Mouse (Mus musculus): ENCODE measurements around the gene Jmjd1c. TPM values are rescaled to one million over a fixed set of nuclear protein-coding genes. Genes with fewer than 3 reads are reported as not detected.

The Jmjd1c gene
- total RNA-seq, 2 experiments from 2014 or later: 24.9 to 26.1 TPM

GRCm38 (mm10) chr10:67212031-67212430, 116.1 kb downstream of the Jmjd1c start:
- no peak for DNase-seq
- intact Hi-C loops (cut with DNase I; ENCODE audit: low total_unique reads): no loop called here

GRCm38 (mm10) chr10:67213720-67214119, 117.8 kb downstream of the Jmjd1c start:
- intact Hi-C loops (cut with DNase I; ENCODE audit: low total_unique reads): no loop called here
- no peak for DNase-seq

- DNase-seq: no peak
- intact Hi-C loops (cut with DNase I; ENCODE audit: low total_unique reads): no loop called here
Measured at GRCm38 (mm10) chr10:67215133-67215532, 119.2 kb downstream of the Jmjd1c start.

- no peak for DNase-seq
- intact Hi-C loops (cut with DNase I; ENCODE audit: low total_unique reads): no loop called here
Measured at GRCm38 (mm10) chr10:67216872-67217271, 120.9 kb downstream of the Jmjd1c start.

- intact Hi-C loops (cut with DNase I; ENCODE audit: low total_unique reads): no loop called here
- DNase-seq: no peak
Measured at GRCm38 (mm10) chr10:67218873-67219565, 123.1 kb downstream of the Jmjd1c start.

GRCm38 (mm10) chr10:67220251-67220650, 124.3 kb downstream of the Jmjd1c start:
- DNase-seq: no peak
- intact Hi-C loops (cut with DNase I; ENCODE audit: low total_unique reads): loop anchor here (10.0 kb wide), 1 partner anchor 305 kb away; no protein-coding TSS in a partner anchor

GRCm38 (mm10) chr10:67221284-67221683, 125.4 kb downstream of the Jmjd1c start:
- intact Hi-C loops (cut with DNase I; ENCODE audit: low total_unique reads): loop anchor here (10.0 kb wide), 1 partner anchor 306 kb away; no protein-coding TSS in a partner anchor
- no peak for DNase-seq

GRCm38 (mm10) chr10:67223942-67224341, 128.0 kb downstream of the Jmjd1c start:
- intact Hi-C loops (cut with DNase I; ENCODE audit: low total_unique reads): loop anchor here (10.0 kb wide), 1 partner anchor 309 kb away; no protein-coding TSS in a partner anchor

GRCm38 (mm10) chr10:67225528-67225927, 129.6 kb downstream of the Jmjd1c start:
- no peak for DNase-seq
- intact Hi-C loops (cut with DNase I; ENCODE audit: low total_unique reads): loop anchor here (10.0 kb wide), 1 partner anchor 311 kb away; no protein-coding TSS in a partner anchor

More at GRCm38 (mm10) chr10:67223942-67224341, 128.0 kb downstream of the Jmjd1c start:
- DNase-seq: no peak

- DNase-seq: peak; percentile 62
- intact Hi-C loops (cut with DNase I; ENCODE audit: low total_unique reads): loop anchor here (10.0 kb wide), 1 partner anchor 311 kb away; no protein-coding TSS in a partner anchor
Measured at GRCm38 (mm10) chr10:67226109-67226508, 130.2 kb downstream of the Jmjd1c start.

GRCm38 (mm10) chr10:67226543-67226942, 130.6 kb downstream of the Jmjd1c start:
- intact Hi-C loops (cut with DNase I; ENCODE audit: low total_unique reads): loop anchor here (10.0 kb wide), 1 partner anchor 312 kb away; no protein-coding TSS in a partner anchor

GRCm38 (mm10) chr10:67230439-67230838, 134.5 kb downstream of the Jmjd1c start:
- intact Hi-C loops (cut with DNase I; ENCODE audit: low total_unique reads): no loop called here

More at GRCm38 (mm10) chr10:67226543-67226942, 130.6 kb downstream of the Jmjd1c start:
- DNase-seq: no peak

GRCm38 (mm10) chr10:67247145-67247544, 151.2 kb downstream of the Jmjd1c start:
- peak; percentile 16 for DNase-seq
- intact Hi-C loops (cut with DNase I; ENCODE audit: low total_unique reads): no loop called here

More at GRCm38 (mm10) chr10:67230439-67230838, 134.5 kb downstream of the Jmjd1c start:
- DNase-seq: no peak

GRCm38 (mm10) chr10:67249486-67249885, 153.6 kb downstream of the Jmjd1c start:
- intact Hi-C loops (cut with DNase I; ENCODE audit: low total_unique reads): no loop called here
- DNase-seq: no peak

GRCm38 (mm10) chr10:67250846-67251245, 154.9 kb downstream of the Jmjd1c start:
- intact Hi-C loops (cut with DNase I; ENCODE audit: low total_unique reads): no loop called here
- no peak for DNase-seq

GRCm38 (mm10) chr10:67252353-67252752, 156.4 kb downstream of the Jmjd1c start:
- intact Hi-C loops (cut with DNase I; ENCODE audit: low total_unique reads): no loop called here

GRCm38 (mm10) chr10:67253115-67253514, 157.2 kb downstream of the Jmjd1c start:
- no peak for DNase-seq
- intact Hi-C loops (cut with DNase I; ENCODE audit: low total_unique reads): no loop called here

More at GRCm38 (mm10) chr10:67252353-67252752, 156.4 kb downstream of the Jmjd1c start:
- DNase-seq: peak; percentile 17

GRCm38 (mm10) chr10:67264852-67265251, 168.9 kb downstream of the Jmjd1c start:
- DNase-seq: peak; percentile 48
- intact Hi-C loops (cut with DNase I; ENCODE audit: low total_unique reads): loop anchor here (5.0 kb wide), 1 partner anchor 47 kb away; no protein-coding TSS in a partner anchor

GRCm38 (mm10) chr10:67275916-67276315, 180.0 kb downstream of the Jmjd1c start:
- intact Hi-C loops (cut with DNase I; ENCODE audit: low total_unique reads): no loop called here
- DNase-seq: no peak

- intact Hi-C loops (cut with DNase I; ENCODE audit: low total_unique reads): no loop called here
Measured at GRCm38 (mm10) chr10:67281852-67282251, 185.9 kb downstream of the Jmjd1c start.

GRCm38 (mm10) chr10:67282531-67282930, 186.6 kb downstream of the Jmjd1c start:
- no peak for DNase-seq
- intact Hi-C loops (cut with DNase I; ENCODE audit: low total_unique reads): no loop called here

More at GRCm38 (mm10) chr10:67281852-67282251, 185.9 kb downstream of the Jmjd1c start:
- no peak for DNase-seq

Data from gastrocnemius, postnatal 14 days (tissue).